Mouse (Mus musculus): ENCODE measurements at regions not wholly inside any gene's neighbourhood (a gene's known extent, or its start where the extent isn't known, plus 50 kb on each side); places are given as distances from the start of the nearest gene placed in this dataset.

DNA sequence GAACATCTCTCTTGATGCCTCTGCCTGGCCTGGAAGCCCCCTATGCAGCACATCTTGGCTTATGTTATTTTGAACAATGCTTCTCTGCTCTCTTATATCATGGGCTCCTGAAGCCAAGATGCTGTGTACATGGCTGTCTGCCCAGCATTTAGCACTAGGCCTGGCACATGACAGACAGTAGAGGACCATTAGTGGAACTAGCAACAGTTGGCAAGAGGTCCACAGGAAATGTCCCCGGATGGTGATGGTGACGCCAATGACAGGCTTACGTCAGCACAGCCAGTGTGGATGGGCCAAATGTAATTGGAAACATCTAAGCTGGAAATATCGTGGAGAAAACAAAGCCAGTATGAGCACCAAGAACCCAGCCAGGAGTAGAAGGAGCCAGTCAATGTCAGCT lies 567.1 kb upstream of the Mgmt start:
- WGBS: 92% methylated on average over 4 of the region's 4 CpGs
- Histone ChIP-seq H3K4me2 (ENCODE audit: low read depth, low read length, severe bottlenecking) (no peak overlapping the region), H3K36me3 (ENCODE audit: control insufficient read depth, insufficient read depth, low read length) (no peaks in the 10 kb centered on the region), H3K27me3 (ENCODE audit: control insufficient read depth, insufficient read depth, low read length) (no peaks in the 10 kb centered on the region), H3K27ac (ENCODE audit: low read depth, low read length) (no peak overlapping the region), H3K9ac (ENCODE audit: low read length) (no peak overlapping the region), H3K4me1 (replicated peaks; ENCODE audit: control insufficient read depth, insufficient read depth, low read length) (no peaks in the 10 kb centered on the region), H3K4me3 (ENCODE audit: low read depth, low read length) (no peak overlapping the region), H3K9me3 (ENCODE audit: control insufficient read depth, low read length) (no peaks in the 10 kb centered on the region)
- ATAC-seq (replicated peaks; ENCODE audit: low FRiP score) (no peak), DNase-seq (ENCODE audit: low spot score) (no peak)

DNA sequence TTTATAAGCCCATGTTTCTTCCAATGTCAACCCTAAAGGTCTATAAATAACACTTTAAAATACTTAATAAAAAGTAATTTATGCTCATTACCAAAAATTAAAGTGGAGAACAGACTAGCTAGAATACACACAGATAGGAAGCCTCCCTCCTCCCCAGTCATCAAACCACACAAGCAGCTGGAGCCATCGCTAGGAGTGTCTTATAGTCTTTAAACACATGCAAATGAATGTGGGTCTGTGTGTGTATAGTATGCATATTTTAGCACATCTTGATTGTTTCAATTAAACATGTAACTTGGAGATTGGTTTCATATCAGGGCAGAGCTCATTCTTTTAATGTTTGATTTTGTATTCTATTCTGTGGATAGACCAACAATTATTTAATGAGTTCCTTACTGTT lies 564.0 kb upstream of the Mgmt start:
- no peaks in the 10 kb centered on the region for H3K36me3 ChIP-seq (ENCODE audit: control insufficient read depth, insufficient read depth, low read length)
- no peak overlapping the region for H3K9ac ChIP-seq (ENCODE audit: low read length)
- no peak for DNase-seq (ENCODE audit: low spot score)
- ATAC-seq (replicated peaks; ENCODE audit: low FRiP score): no peak
- no peak overlapping the region for H3K27ac ChIP-seq (ENCODE audit: low read depth, low read length)
- H3K4me3 ChIP-seq (ENCODE audit: low read depth, low read length): no peak overlapping the region
- no peaks in the 10 kb centered on the region for H3K9me3 ChIP-seq (ENCODE audit: control insufficient read depth, low read length)
- WGBS: 74% methylated on average over 1 of the region's 1 CpGs
- H3K4me1 ChIP-seq (replicated peaks; ENCODE audit: control insufficient read depth, insufficient read depth, low read length): no peaks in the 10 kb centered on the region
- H3K27me3 ChIP-seq (ENCODE audit: control insufficient read depth, insufficient read depth, low read length): no peaks in the 10 kb centered on the region
- H3K4me2 ChIP-seq (ENCODE audit: low read depth, low read length, severe bottlenecking): no peak overlapping the region

DNA sequence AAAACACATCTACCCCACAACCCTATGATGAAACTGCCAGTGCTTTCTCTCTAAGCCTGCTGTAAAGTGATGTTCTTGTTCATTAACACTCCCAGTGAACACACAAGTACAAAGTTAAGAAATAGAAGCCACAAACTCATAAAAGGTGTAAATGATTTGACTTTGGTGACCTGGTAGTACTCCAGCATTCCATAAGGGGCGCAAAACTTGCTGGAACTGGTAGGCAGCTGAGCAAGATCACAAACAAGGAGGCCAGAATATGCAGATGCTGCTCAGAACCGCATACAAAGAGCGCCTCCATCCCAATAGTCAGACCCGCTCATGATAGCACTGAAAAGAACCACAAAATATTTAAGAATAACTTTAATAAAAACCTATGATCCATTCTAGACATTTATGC lies 561.6 kb upstream of the Mgmt start:
- Histone ChIP-seq H3K9me3 (ENCODE audit: control insufficient read depth, low read length) (no peaks in the 10 kb centered on the region), H3K27ac (ENCODE audit: low read depth, low read length) (no peak overlapping the region), H3K4me2 (ENCODE audit: low read depth, low read length, severe bottlenecking) (no peak overlapping the region), H3K9ac (ENCODE audit: low read length) (no peak overlapping the region), H3K27me3 (ENCODE audit: control insufficient read depth, insufficient read depth, low read length) (no peaks in the 10 kb centered on the region), H3K4me1 (replicated peaks; ENCODE audit: control insufficient read depth, insufficient read depth, low read length) (no peaks in the 10 kb centered on the region), H3K36me3 (ENCODE audit: control insufficient read depth, insufficient read depth, low read length) (no peaks in the 10 kb centered on the region), H3K4me3 (ENCODE audit: low read depth, low read length) (no peak overlapping the region)
- ATAC-seq (replicated peaks; ENCODE audit: low FRiP score): no peak
- WGBS: 62% methylated on average over 4 of the region's 4 CpGs
- no peak for DNase-seq (ENCODE audit: low spot score)

DNA sequence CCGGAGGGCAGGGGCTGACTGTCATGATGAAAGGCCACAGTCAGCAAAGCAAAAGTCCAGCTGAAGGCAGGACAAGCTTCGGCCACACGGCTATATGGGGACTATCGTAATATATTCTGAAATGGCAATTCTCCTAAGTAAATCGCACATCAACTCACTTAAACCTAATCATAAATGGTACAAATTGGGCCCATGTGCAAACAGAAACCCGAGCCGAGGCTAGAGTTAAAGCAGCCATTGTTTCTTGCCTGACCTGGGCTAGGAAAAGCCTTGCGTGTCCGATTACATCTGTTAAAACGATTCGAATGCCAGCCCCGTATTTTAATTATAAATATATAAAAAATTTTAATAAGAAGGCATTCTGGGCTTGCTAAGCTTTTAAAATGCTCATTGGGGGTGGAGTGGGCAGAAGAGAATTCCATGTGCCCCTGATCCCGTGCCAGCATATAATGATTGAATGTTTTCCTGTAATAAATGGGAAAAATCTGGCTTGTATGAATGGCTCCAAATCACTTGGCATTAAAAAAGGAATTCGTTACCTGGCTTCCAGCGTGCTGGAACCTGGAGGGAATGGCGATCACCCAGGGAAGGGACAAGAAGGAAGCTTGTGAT lies 552.7 kb upstream of the Mgmt start:
- DNase-seq (ENCODE audit: low spot score): no peak
- no peak for ATAC-seq (replicated peaks; ENCODE audit: low FRiP score)
- Histone ChIP-seq H3K36me3 (ENCODE audit: control insufficient read depth, insufficient read depth, low read length) (no peaks in the 10 kb centered on the region), H3K9me3 (ENCODE audit: control insufficient read depth, low read length) (no peaks in the 10 kb centered on the region), H3K4me2 (ENCODE audit: low read depth, low read length, severe bottlenecking) (0 out of 2 replicates have a peak overlapping the region, but pooled peaks have one; percentile 15), H3K9ac (ENCODE audit: low read length) (no peak overlapping the region), H3K27me3 (ENCODE audit: control insufficient read depth, insufficient read depth, low read length) (no peaks in the 10 kb centered on the region), H3K4me3 (ENCODE audit: low read depth, low read length) (no peak overlapping the region), H3K4me1 (replicated peaks; ENCODE audit: control insufficient read depth, insufficient read depth, low read length) (peaks cover 2% of the 10 kb centered on the region), H3K27ac (ENCODE audit: low read depth, low read length) (no peak overlapping the region)
- WGBS: 64% methylated on average over 16 of the region's 16 CpGs

DNA sequence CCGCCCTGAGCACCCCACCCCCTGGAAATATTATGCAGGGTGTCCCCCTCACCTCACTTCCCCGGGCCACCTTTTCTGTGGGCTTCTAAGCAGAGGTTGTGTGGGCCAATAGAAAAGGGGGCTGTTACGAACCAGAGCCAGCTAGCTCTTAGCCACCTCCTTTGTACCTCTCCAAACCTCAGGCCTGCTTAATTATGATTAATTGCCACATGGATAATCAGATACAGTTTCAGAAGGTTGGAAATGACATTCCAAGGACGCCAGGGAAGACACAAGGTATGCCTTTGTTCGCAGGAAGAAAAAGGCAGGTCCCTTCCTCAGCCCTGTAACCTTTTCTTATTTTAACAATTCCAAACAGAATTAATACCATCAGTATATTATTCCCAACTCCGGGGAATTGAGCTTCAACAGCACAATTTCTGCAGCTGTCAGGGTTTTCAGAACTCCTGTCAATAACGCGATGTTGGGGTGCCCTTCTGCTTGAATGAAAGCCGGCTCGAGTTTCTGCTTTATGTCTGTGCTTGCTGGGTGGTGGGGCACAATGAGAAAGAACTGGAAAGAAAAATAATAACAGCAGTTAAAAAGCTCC lies 552.1 kb upstream of the Mgmt start:
- Histone ChIP-seq H3K4me2 (ENCODE audit: low read depth, low read length, severe bottlenecking) (no peak overlapping the region; the same call in 1 of the 2 replicates), H3K4me1 (replicated peaks; ENCODE audit: control insufficient read depth, insufficient read depth, low read length) (peaks cover 2% of the 10 kb centered on the region), H3K4me3 (ENCODE audit: low read depth, low read length) (no peak overlapping the region), H3K27me3 (ENCODE audit: control insufficient read depth, insufficient read depth, low read length) (no peaks in the 10 kb centered on the region), H3K36me3 (ENCODE audit: control insufficient read depth, insufficient read depth, low read length) (no peaks in the 10 kb centered on the region), H3K27ac (ENCODE audit: low read depth, low read length) (no peak overlapping the region), H3K9ac (ENCODE audit: low read length) (no peak overlapping the region), H3K9me3 (ENCODE audit: control insufficient read depth, low read length) (no peaks in the 10 kb centered on the region)
- DNase-seq (ENCODE audit: low spot score): no peak
- ATAC-seq (replicated peaks; ENCODE audit: low FRiP score): 0 out of 2 replicates have a peak, but pooled peaks have one; percentile 44
- WGBS: 27% methylated on average over 10 of the region's 10 CpGs

DNA sequence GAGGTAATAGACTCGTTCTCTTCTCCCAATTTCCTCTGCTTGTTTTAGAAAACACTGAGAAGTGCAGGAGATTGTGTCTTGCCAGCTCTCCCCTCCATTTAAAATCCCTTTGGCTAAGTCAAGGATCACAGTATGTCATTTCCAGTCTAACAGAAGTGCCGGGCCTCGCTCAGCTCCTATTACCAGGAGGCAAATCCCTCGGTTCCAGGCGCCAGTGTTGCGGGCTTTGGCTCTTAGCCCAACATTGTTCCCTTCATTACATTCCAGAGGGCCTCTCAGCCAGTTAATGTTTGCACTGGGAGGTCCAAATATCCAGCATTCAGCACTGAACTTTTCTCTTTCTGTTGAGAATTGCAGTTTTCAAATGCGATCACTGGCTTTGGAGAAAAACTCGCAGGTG lies 551.6 kb upstream of the Mgmt start:
- ATAC-seq (replicated peaks; ENCODE audit: low FRiP score) (peak; percentile 56), DNase-seq (ENCODE audit: low spot score) (peak; percentile 78)
- WGBS: 8% methylated on average over 8 of the region's 8 CpGs
- H3K4me2 ChIP-seq (ENCODE audit: low read depth, low read length, severe bottlenecking): no peak overlapping the region; the same call in 1 of the 2 replicates
- H3K9ac ChIP-seq (ENCODE audit: low read length): no peak overlapping the region
- H3K9me3 ChIP-seq (ENCODE audit: control insufficient read depth, low read length): no peaks in the 10 kb centered on the region
- H3K4me1 ChIP-seq (replicated peaks; ENCODE audit: control insufficient read depth, insufficient read depth, low read length): peaks cover 2% of the 10 kb centered on the region
- H3K27ac ChIP-seq (ENCODE audit: low read depth, low read length): no peak overlapping the region
- H3K36me3 ChIP-seq (ENCODE audit: control insufficient read depth, insufficient read depth, low read length): no peaks in the 10 kb centered on the region
- no peaks in the 10 kb centered on the region for H3K27me3 ChIP-seq (ENCODE audit: control insufficient read depth, insufficient read depth, low read length)
- H3K4me3 ChIP-seq (ENCODE audit: low read depth, low read length): no peak overlapping the region

DNA sequence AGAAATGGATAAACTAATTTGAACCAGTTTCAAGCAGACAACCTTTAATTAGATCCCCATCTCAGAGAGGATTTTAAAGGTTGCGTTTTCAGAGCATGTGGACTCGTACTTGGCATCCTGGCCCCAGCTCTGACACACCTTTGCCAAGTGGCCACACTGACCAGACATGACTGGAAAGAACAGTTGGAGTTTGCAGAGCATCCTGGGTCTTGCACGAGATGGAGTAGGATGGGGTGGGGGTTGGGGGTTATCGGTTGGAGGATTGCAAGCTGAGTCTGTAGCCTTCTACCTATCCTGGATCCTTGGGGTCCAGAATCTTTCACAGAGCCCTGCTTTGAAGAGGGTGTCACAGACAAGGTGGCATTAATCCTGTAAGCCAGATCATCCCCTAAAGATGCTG lies 550.9 kb upstream of the Mgmt start:
- WGBS: 72% methylated on average over 4 of the region's 4 CpGs
- H3K27ac ChIP-seq (ENCODE audit: low read depth, low read length): no peak overlapping the region
- ATAC-seq (replicated peaks; ENCODE audit: low FRiP score): no peak

DNA sequence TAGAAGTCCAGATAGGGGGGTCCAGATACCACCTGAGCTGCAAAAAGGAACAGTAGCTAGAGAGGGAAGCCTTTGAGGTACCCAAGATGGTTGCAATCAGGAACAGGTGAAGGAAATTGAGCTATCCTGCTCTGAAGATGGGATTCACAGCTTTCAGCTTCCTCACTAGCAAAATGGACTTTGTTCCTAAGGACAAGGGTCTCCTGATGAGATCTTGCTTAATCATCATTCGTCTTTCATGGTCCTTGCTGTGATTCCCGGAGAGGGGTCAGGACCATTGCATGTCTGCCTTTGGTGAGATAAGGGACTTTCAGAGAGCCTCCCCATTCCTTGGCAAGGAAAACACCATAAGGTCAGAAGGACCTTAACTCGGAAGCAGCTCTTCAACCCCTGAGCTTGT lies 549.4 kb upstream of the Mgmt start:
- ATAC-seq (replicated peaks; ENCODE audit: low FRiP score): no peak
- H3K36me3 ChIP-seq (ENCODE audit: control insufficient read depth, insufficient read depth, low read length): no peaks in the 10 kb centered on the region
- H3K4me2 ChIP-seq (ENCODE audit: low read depth, low read length, severe bottlenecking): no peak overlapping the region
- H3K4me1 ChIP-seq (replicated peaks; ENCODE audit: control insufficient read depth, insufficient read depth, low read length): peaks cover 2% of the 10 kb centered on the region
- H3K27me3 ChIP-seq (ENCODE audit: control insufficient read depth, insufficient read depth, low read length): no peaks in the 10 kb centered on the region
- H3K9ac ChIP-seq (ENCODE audit: low read length): no peak overlapping the region
- 89% methylated on average over 3 of the region's 3 CpGs for WGBS
- H3K4me3 ChIP-seq (ENCODE audit: low read depth, low read length): no peak overlapping the region
- DNase-seq (ENCODE audit: low spot score): no peak
- no peaks in the 10 kb centered on the region for H3K9me3 ChIP-seq (ENCODE audit: control insufficient read depth, low read length)
- H3K27ac ChIP-seq (ENCODE audit: low read depth, low read length): no peak overlapping the region

More for the DNA sequence above, 550.9 kb upstream of the Mgmt start:
- peaks cover 2% of the 10 kb centered on the region for H3K4me1 ChIP-seq (replicated peaks; ENCODE audit: control insufficient read depth, insufficient read depth, low read length)
- H3K9me3 ChIP-seq (ENCODE audit: control insufficient read depth, low read length): no peaks in the 10 kb centered on the region
- H3K27me3 ChIP-seq (ENCODE audit: control insufficient read depth, insufficient read depth, low read length): no peaks in the 10 kb centered on the region
- DNase-seq (ENCODE audit: low spot score): no peak
- H3K4me2 ChIP-seq (ENCODE audit: low read depth, low read length, severe bottlenecking): no peak overlapping the region
- no peaks in the 10 kb centered on the region for H3K36me3 ChIP-seq (ENCODE audit: control insufficient read depth, insufficient read depth, low read length)
- H3K9ac ChIP-seq (ENCODE audit: low read length): no peak overlapping the region
- H3K4me3 ChIP-seq (ENCODE audit: low read depth, low read length): no peak overlapping the region

DNA sequence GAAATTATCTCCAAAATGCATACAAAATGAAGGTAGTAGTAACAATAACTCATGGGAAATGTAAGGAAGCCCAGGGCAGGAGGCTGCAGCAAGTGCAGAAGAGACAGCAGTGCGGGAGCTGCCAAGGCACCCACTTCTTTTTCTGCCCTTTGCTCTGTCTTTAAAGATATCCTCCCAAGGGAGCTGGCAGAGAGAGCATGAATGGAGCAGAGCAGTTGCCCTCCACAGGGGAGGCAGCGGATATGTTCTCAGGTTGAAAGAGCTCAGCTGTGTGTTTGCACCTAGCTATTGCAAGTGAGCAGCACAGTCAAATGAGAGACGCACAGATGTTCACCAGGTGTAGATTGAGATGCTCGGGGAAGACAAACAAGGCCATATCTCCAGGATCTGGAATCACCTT lies 547.9 kb upstream of the Mgmt start:
- Histone ChIP-seq H3K9ac (ENCODE audit: low read length) (no peak overlapping the region), H3K4me3 (ENCODE audit: low read depth, low read length) (no peak overlapping the region), H3K4me2 (ENCODE audit: low read depth, low read length, severe bottlenecking) (no peak overlapping the region), H3K27ac (ENCODE audit: low read depth, low read length) (no peak overlapping the region), H3K36me3 (ENCODE audit: control insufficient read depth, insufficient read depth, low read length) (no peaks in the 10 kb centered on the region), H3K9me3 (ENCODE audit: control insufficient read depth, low read length) (no peaks in the 10 kb centered on the region), H3K27me3 (ENCODE audit: control insufficient read depth, insufficient read depth, low read length) (no peaks in the 10 kb centered on the region), H3K4me1 (replicated peaks; ENCODE audit: control insufficient read depth, insufficient read depth, low read length) (no peaks in the 10 kb centered on the region; the same call in none of the 2 replicates)
- DNase-seq (ENCODE audit: low spot score) (no peak), ATAC-seq (replicated peaks; ENCODE audit: low FRiP score) (no peak)
- 84% methylated on average over 4 of the region's 4 CpGs for WGBS
